Mouse (Mus musculus): ENCODE data around the gene Grk6. TPM values are rescaled to one million over a fixed set of nuclear protein-coding genes. Genes with fewer than 3 reads are reported as not detected.

Grk6 gene
- 100 to 1,000 TPM; 498 to 536 TPM for total RNA-seq (2023)

DNA sequence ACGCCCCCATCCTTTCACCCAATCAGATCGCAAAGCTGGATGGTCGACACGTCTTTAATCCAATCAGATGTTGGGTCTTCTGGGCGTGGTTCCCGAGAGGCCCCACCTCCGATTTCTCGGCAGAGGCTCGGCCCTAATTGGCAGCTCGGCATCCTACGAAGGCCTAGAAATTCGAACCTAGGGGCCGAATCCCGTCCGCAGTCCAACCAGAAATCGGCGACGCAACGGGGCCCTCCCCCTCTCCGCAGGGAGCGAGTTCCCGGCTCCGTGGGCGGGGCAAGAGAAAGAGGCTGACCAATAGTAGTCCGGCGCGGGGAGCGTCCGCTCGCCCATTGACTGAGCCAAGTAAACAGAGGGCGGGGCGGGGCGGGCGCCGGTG lies at the start of gene Grk6:
Grk6 (plus strand) TSS at position 136 of the 379 bp plus-strand sequence.

GRCm38 (mm10) chr13:55398088-55398487 lies 46.8 kb upstream of the Grk6 start, which contains the start of gene Slc34a1:
Slc34a1 (plus strand) TSS chr13:55398187.

GRCm38 (mm10) chr13:55414743-55415380 lies 30.0 kb upstream of the Grk6 start, which contains the start of gene Pfn3:
Pfn3 (minus strand) TSS chr13:55415232.

GRCm38 (mm10) chr13:55426613-55427012 lies 18.3 kb upstream of the Grk6 start, which contains the start of gene F12:
F12 (minus strand) TSS chr13:55426793.

GRCm38 (mm10) chr13:55464027-55464884 lies 19.4 kb downstream of the Grk6 start, which contains the start of gene Prr7:
Prr7 (plus strand) TSS chr13:55464267.

DNA sequence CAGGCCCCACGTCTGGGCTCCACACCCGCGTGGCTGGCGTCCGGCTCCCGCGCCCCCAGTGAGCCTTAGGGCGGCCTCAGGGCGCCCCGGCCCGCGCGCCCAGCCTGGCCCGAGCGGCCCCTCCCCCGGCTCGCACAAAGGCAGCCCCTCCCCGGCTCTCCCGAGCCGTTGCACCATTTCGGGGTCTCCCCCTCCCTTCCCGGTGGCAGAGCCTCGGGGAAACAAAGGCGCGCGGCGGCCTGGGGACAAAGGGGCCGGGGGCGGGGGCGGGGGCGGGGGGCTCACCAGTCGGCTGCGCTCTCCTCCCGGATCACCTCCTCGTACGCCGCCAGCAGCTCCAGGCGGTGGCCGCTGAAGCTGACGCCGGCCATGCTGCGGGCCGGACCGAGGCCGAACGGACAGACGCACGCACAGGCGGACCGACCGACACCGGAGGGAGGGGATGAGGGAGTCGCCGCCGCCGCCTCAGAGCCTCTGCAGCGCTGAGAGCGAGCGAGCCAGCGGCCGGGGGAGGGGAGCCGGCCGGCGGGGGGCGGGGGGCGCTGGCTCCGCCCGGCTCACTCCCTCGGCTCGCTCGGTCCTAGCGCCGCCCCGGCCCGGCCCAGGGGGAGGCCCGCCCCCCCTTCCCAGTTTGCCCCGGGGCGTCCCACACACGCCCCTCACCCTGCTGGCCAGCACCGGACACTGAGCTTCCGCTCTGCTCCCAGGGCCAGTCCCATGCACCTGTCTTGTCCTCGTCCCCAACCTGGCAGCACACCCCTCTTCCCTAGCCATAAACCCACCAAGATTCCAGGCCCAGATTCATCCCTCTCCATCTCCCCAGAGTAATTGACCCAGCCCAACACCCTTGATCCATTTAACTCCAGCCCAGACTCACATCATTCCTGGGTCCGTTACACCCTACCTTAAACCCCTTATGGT lies 43.0 kb downstream of the Grk6 start, which contains the start of gene Dbn1:
Dbn1 (minus strand) TSS at position 534 of the 921 bp plus-strand sequence.

Other genes starting within 250 kb of the Grk6 start
- 100 to 1,000 TPM; 193 to 232 TPM for gene Nsd1, start 235.3 kb upstream of the Grk6 start, total RNA-seq (2023)
- 100 to 1,000 TPM; 145 to 150 TPM for gene Prelid1, start 124.6 kb upstream of the Grk6 start, total RNA-seq (2023)
- 10 to 100 TPM; 65.3 to 71.0 TPM for gene Rab24, start 123.1 kb upstream of the Grk6 start, total RNA-seq (2023)
- 1 to 10 TPM; 1.2 to 2.2 TPM for gene Mxd3, start 115.2 kb upstream of the Grk6 start, total RNA-seq (2023)
- 100 to 1,000 TPM; 112 to 123 TPM for gene Lman2, start 82.3 kb upstream of the Grk6 start, total RNA-seq (2023)
- 10 to 100 TPM; 74.5 to 83.7 TPM for gene Rgs14, start 75.3 kb upstream of the Grk6 start, total RNA-seq (2023)
- gene Slc34a1, start 46.9 kb upstream of the Grk6 start, total RNA-seq (2023): 1 to 10 TPM in 1 of 2 experiments, not detected in 1; 1.0 TPM
- not detected for gene Pfn3, start 29.8 kb upstream of the Grk6 start, total RNA-seq (2023)
- 1 to 10 TPM; 1.8 to 2.1 TPM for gene F12, start 18.3 kb upstream of the Grk6 start, total RNA-seq (2023)
- gene Prr7, start 19.2 kb downstream of the Grk6 start, total RNA-seq (2023): 10 to 100 TPM; 30.1 to 41.2 TPM
- under 1 TPM in 1 of 2 experiments, not detected in 1; 0.17 TPM for gene Dbn1, start 43.0 kb downstream of the Grk6 start, total RNA-seq (2023)
- 10 to 100 TPM; 29.0 to 33.3 TPM for gene Pdlim7, start 68.6 kb downstream of the Grk6 start, total RNA-seq (2023)
- gene Dok3, start 84.2 kb downstream of the Grk6 start, total RNA-seq (2023): 100 to 1,000 TPM; 322 TPM
- gene Ddx41, start 91.6 kb downstream of the Grk6 start, total RNA-seq (2023): 100 to 1,000 TPM; 135 to 147 TPM
- gene Fam193b, start 126.0 kb downstream of the Grk6 start, total RNA-seq (2023): 100 to 1,000 TPM; 148 to 159 TPM
- 10 to 100 TPM; 78.0 to 96.9 TPM for gene Tmed9, start 128.7 kb downstream of the Grk6 start, total RNA-seq (2023)
- gene B4galt7, start 154.8 kb downstream of the Grk6 start, total RNA-seq (2023): 10 to 100 TPM; 22.3 to 27.8 TPM
- 10 to 100 TPM; 18.0 to 22.7 TPM for gene Caml, start 177.9 kb downstream of the Grk6 start, total RNA-seq (2023)
- gene Ddx46, start 190.0 kb downstream of the Grk6 start, total RNA-seq (2023): 100 to 1,000 TPM; 100 to 112 TPM
- 10 to 100 TPM; 26.3 to 27.5 TPM for gene B230219D22Rik, start 248.1 kb downstream of the Grk6 start, total RNA-seq (2023)